Mouse (Mus musculus) c-Kit-negative CD71-positive TER-119-positive erythroid progenitor cells, embryonic 14.5 days (primary cell): ENCODE results near the gene 5031439G07Rik.
"Not testable (repeated sequence)": the region's sequence is repeated elsewhere in the genome, so short reads cannot be mapped to it uniquely, and the experiment has no call there.

Experiments
- DNase-seq: peaks from one replicate; pipeline ENCODE4 v3.0.0-alpha.2; 2013; ENCODE audit warnings: low read depth, low spot score

5031439G07Rik gene

GRCm38 (mm10) chr15:84957851-84958250, 30.5 kb downstream of the 5031439G07Rik start:
- no peak for DNase-seq

GRCm38 (mm10) chr15:84953259-84953658, 35.1 kb downstream of the 5031439G07Rik start:
- no peak for DNase-seq

- DNase-seq = no peak
Measured at GRCm38 (mm10) chr15:84950053-84950452, 38.3 kb downstream of the 5031439G07Rik start.

GRCm38 (mm10) chr15:84948990-84949389, 39.4 kb downstream of the 5031439G07Rik start:
- no peak for DNase-seq

GRCm38 (mm10) chr15:84944319-84944718, 44.0 kb downstream of the 5031439G07Rik start:
- DNase-seq = no peak

GRCm38 (mm10) chr15:84942647-84943285, 45.6 kb downstream of the 5031439G07Rik start:
- no peak for DNase-seq

- no peak for DNase-seq
Measured at GRCm38 (mm10) chr15:84940102-84940501, 48.2 kb downstream of the 5031439G07Rik start.

GRCm38 (mm10) chr15:84934901-84935300, 53.5 kb downstream of the 5031439G07Rik start:
- no peak for DNase-seq

GRCm38 (mm10) chr15:84932351-84932750, 56.0 kb downstream of the 5031439G07Rik start:
- DNase-seq = no peak

- DNase-seq = no peak
Measured at GRCm38 (mm10) chr15:84925495-84926018, 62.8 kb downstream of the 5031439G07Rik start.

GRCm38 (mm10) chr15:84924781-84925315, 63.5 kb downstream of the 5031439G07Rik start:
- peak; percentile 70 for DNase-seq

GRCm38 (mm10) chr15:84923508-84924181, 64.7 kb downstream of the 5031439G07Rik start:
- no peak for DNase-seq

GRCm38 (mm10) chr15:84922884-84923507, 65.4 kb downstream of the 5031439G07Rik start, which contains the start of gene Nup50:
Gene Nup50, plus strand, starts transcription at chr15:84923411.
- peak; percentile 99 for DNase-seq

- no peak for DNase-seq
Measured at GRCm38 (mm10) chr15:84919938-84920337, 68.4 kb downstream of the 5031439G07Rik start, which contains the start of gene Gm29666. Gene Gm29666, minus strand, starts transcription at chr15:84920038.

- DNase-seq = no peak
Measured at GRCm38 (mm10) chr15:84913201-84913600, 75.2 kb downstream of the 5031439G07Rik start.

GRCm38 (mm10) chr15:84903843-84904385, 84.4 kb downstream of the 5031439G07Rik start:
- no peak for DNase-seq

GRCm38 (mm10) chr15:84898077-84898476, 90.3 kb downstream of the 5031439G07Rik start:
- DNase-seq = no peak

GRCm38 (mm10) chr15:84896664-84897063, 91.7 kb downstream of the 5031439G07Rik start:
- DNase-seq = no peak

GRCm38 (mm10) chr15:84896216-84896615, 92.1 kb downstream of the 5031439G07Rik start:
- not testable (repeated sequence) for DNase-seq
